Mouse (Mus musculus): ENCODE measurements at regions not wholly inside any gene's neighbourhood (a gene's known extent, or its start where the extent isn't known, plus 50 kb on each side); places are given as distances from the start of the nearest gene placed in this dataset.

GRCm38 (mm10) chr1:186383453-186383852 lies 266.3 kb upstream of the Lyplal1 start:
- Histone ChIP-seq H3K9ac (ENCODE audit: low read depth, low read length) (no peak overlapping the region), H3K36me3 (ENCODE audit: control insufficient read depth, insufficient read depth, low read length) (no peaks in the 10 kb centered on the region), H3K27me3 (replicated peaks; ENCODE audit: control insufficient read depth, insufficient read depth, low read length) (no peaks in the 10 kb centered on the region), H3K4me1 (replicated peaks; ENCODE audit: control insufficient read depth, insufficient read depth, low read length) (no peaks in the 10 kb centered on the region), H3K27ac (ENCODE audit: low read depth, low read length) (no peak overlapping the region), H3K9me3 (ENCODE audit: control insufficient read depth, low read length) (no peaks in the 10 kb centered on the region), H3K4me2 (no peak overlapping the region), H3K4me3 (ENCODE audit: low read depth, low read length) (no peak overlapping the region)
- WGBS: 68% methylated on average over 2 of the region's 2 CpGs
- DNase-seq (ENCODE audit: low spot score) (no peak), ATAC-seq (replicated peaks; ENCODE audit: low FRiP score) (no peak)

DNA sequence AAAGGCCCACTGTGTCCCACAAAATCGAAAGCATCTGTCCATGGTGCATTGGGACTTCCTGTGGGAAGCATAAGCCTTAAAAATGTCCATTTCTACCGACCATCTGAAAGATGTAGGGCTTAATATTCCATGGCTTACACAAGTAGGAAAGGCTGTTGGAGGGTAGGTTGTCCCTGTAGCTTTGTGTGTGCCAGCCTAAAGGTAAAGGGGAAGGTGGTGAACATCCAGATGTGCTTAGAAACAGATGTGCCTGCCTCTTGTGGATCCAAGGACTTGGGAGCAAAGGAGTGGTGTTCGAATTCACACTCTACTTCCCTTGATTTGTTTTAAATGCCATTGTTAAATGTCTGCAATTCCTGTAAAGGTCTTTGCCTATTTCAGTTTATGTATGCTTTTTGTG lies 265.9 kb upstream of the Lyplal1 start:
- no peak overlapping the region for H3K9ac ChIP-seq (ENCODE audit: low read depth, low read length)
- no peaks in the 10 kb centered on the region for H3K36me3 ChIP-seq (ENCODE audit: control insufficient read depth, insufficient read depth, low read length)
- ATAC-seq (replicated peaks; ENCODE audit: low FRiP score): no peak

GRCm38 (mm10) chr1:186379938-186380847 lies 263.1 kb upstream of the Lyplal1 start:
- H3K27me3 ChIP-seq (replicated peaks; ENCODE audit: control insufficient read depth, insufficient read depth, low read length): no peaks in the 10 kb centered on the region
- ATAC-seq (replicated peaks; ENCODE audit: low FRiP score) (no peak), DNase-seq (ENCODE audit: low spot score) (no peak)
- no peak overlapping the region for H3K4me3 ChIP-seq (ENCODE audit: low read depth, low read length)
- no peaks in the 10 kb centered on the region for H3K36me3 ChIP-seq (ENCODE audit: control insufficient read depth, insufficient read depth, low read length)
- H3K9me3 ChIP-seq (ENCODE audit: control insufficient read depth, low read length): no peaks in the 10 kb centered on the region
- 81% methylated on average over 10 of the region's 10 CpGs for WGBS
- H3K27ac ChIP-seq (ENCODE audit: low read depth, low read length): no peak overlapping the region
- H3K9ac ChIP-seq (ENCODE audit: low read depth, low read length): no peak overlapping the region
- no peak overlapping the region for H3K4me2 ChIP-seq
- no peaks in the 10 kb centered on the region; the same call in 1 of the 2 replicates for H3K4me1 ChIP-seq (replicated peaks; ENCODE audit: control insufficient read depth, insufficient read depth, low read length)

More for the DNA sequence above, 265.9 kb upstream of the Lyplal1 start:
- H3K27me3 ChIP-seq (replicated peaks; ENCODE audit: control insufficient read depth, insufficient read depth, low read length): no peaks in the 10 kb centered on the region
- no peak overlapping the region for H3K27ac ChIP-seq (ENCODE audit: low read depth, low read length)
- no peak overlapping the region for H3K4me2 ChIP-seq
- no peak for DNase-seq (ENCODE audit: low spot score)
- no peaks in the 10 kb centered on the region for H3K4me1 ChIP-seq (replicated peaks; ENCODE audit: control insufficient read depth, insufficient read depth, low read length)
- H3K4me3 ChIP-seq (ENCODE audit: low read depth, low read length): no peak overlapping the region
- WGBS: 73% methylated on average over 3 of the region's 3 CpGs
- no peaks in the 10 kb centered on the region for H3K9me3 ChIP-seq (ENCODE audit: control insufficient read depth, low read length)

- H3K27me3 ChIP-seq (replicated peaks; ENCODE audit: control insufficient read depth, insufficient read depth, low read length): no peaks in the 10 kb centered on the region
- no peaks in the 10 kb centered on the region; the same call in 1 of the 2 replicates for H3K4me1 ChIP-seq (replicated peaks; ENCODE audit: control insufficient read depth, insufficient read depth, low read length)
- 54% methylated on average over 9 of the region's 9 CpGs for WGBS
- no peak for DNase-seq (ENCODE audit: low spot score)
- no peak overlapping the region for H3K4me3 ChIP-seq (ENCODE audit: low read depth, low read length)
- no peak overlapping the region for H3K9ac ChIP-seq (ENCODE audit: low read depth, low read length)
- H3K27ac ChIP-seq (ENCODE audit: low read depth, low read length): no peak overlapping the region
- no peaks in the 10 kb centered on the region for H3K36me3 ChIP-seq (ENCODE audit: control insufficient read depth, insufficient read depth, low read length)
- H3K9me3 ChIP-seq (ENCODE audit: control insufficient read depth, low read length): no peaks in the 10 kb centered on the region
- H3K4me2 ChIP-seq: no peak overlapping the region
- no peak; the same call in 1 of the 2 replicates for ATAC-seq (replicated peaks; ENCODE audit: low FRiP score)
These were observed 260.0 kb upstream of the Lyplal1 start for GRCm38 (mm10) chr1:186376906-186377623.

- H3K36me3 ChIP-seq (ENCODE audit: control insufficient read depth, insufficient read depth, low read length): no peaks in the 10 kb centered on the region
- ATAC-seq (replicated peaks; ENCODE audit: low FRiP score) (peak; percentile 62), DNase-seq (ENCODE audit: low spot score) (no peak)
- H3K27me3 ChIP-seq (replicated peaks; ENCODE audit: control insufficient read depth, insufficient read depth, low read length): no peaks in the 10 kb centered on the region
- 52% methylated on average over 9 of the region's 9 CpGs for WGBS
- H3K9ac ChIP-seq (ENCODE audit: low read depth, low read length): no peak overlapping the region
- no peak overlapping the region for H3K27ac ChIP-seq (ENCODE audit: low read depth, low read length)
- no peaks in the 10 kb centered on the region; the same call in 1 of the 2 replicates for H3K4me1 ChIP-seq (replicated peaks; ENCODE audit: control insufficient read depth, insufficient read depth, low read length)
- H3K9me3 ChIP-seq (ENCODE audit: control insufficient read depth, low read length): no peaks in the 10 kb centered on the region
- no peak overlapping the region for H3K4me2 ChIP-seq
- no peak overlapping the region for H3K4me3 ChIP-seq (ENCODE audit: low read depth, low read length)
These were observed 257.0 kb upstream of the Lyplal1 start for GRCm38 (mm10) chr1:186374009-186374649.

DNA sequence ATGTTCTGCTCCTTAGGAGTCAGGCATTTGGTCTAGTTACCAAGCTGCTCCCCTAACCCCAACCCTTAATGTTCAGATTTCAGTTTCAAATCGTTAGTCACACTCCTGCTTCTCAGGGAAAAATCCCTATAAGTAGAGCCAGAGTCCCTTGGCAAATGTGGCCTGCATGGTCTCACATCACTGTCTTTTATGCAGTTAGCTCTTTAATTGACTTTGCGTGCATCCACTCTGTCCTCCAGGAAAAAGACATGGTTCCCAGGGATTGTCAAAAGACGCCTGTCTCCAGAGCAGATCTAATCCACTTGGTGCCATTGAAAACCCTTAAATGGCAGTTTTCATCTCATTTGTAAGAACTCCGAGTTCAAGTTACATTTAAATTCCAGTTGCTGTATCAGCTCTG lies 256.3 kb upstream of the Lyplal1 start:
- no peak overlapping the region for H3K4me2 ChIP-seq
- H3K27ac ChIP-seq (ENCODE audit: low read depth, low read length): no peak overlapping the region
- H3K36me3 ChIP-seq (ENCODE audit: control insufficient read depth, insufficient read depth, low read length): no peaks in the 10 kb centered on the region
- 62% methylated on average over 4 of the region's 4 CpGs for WGBS
- H3K4me3 ChIP-seq (ENCODE audit: low read depth, low read length): no peak overlapping the region
- DNase-seq (ENCODE audit: low spot score): no peak
- H3K27me3 ChIP-seq (replicated peaks; ENCODE audit: control insufficient read depth, insufficient read depth, low read length): no peaks in the 10 kb centered on the region
- ATAC-seq (replicated peaks; ENCODE audit: low FRiP score): no peak
- H3K4me1 ChIP-seq (replicated peaks; ENCODE audit: control insufficient read depth, insufficient read depth, low read length): no peaks in the 10 kb centered on the region; the same call in 1 of the 2 replicates
- H3K9ac ChIP-seq (ENCODE audit: low read depth, low read length): no peak overlapping the region
- H3K9me3 ChIP-seq (ENCODE audit: control insufficient read depth, low read length): no peaks in the 10 kb centered on the region

- DNase-seq (ENCODE audit: low spot score) (no peak), ATAC-seq (replicated peaks; ENCODE audit: low FRiP score) (peak; percentile 56)
- Histone ChIP-seq H3K36me3 (ENCODE audit: control insufficient read depth, insufficient read depth, low read length) (no peaks in the 10 kb centered on the region), H3K9me3 (ENCODE audit: control insufficient read depth, low read length) (no peaks in the 10 kb centered on the region), H3K27me3 (replicated peaks; ENCODE audit: control insufficient read depth, insufficient read depth, low read length) (no peaks in the 10 kb centered on the region), H3K4me1 (replicated peaks; ENCODE audit: control insufficient read depth, insufficient read depth, low read length) (no peaks in the 10 kb centered on the region; the same call in 1 of the 2 replicates), H3K27ac (ENCODE audit: low read depth, low read length) (no peak overlapping the region), H3K4me3 (ENCODE audit: low read depth, low read length) (no peak overlapping the region), H3K4me2 (no peak overlapping the region), H3K9ac (ENCODE audit: low read depth, low read length) (no peak overlapping the region)
- WGBS: 94% methylated on average over 2 of the region's 2 CpGs
These were observed 255.8 kb upstream of the Lyplal1 start for GRCm38 (mm10) chr1:186372770-186373353.

DNA sequence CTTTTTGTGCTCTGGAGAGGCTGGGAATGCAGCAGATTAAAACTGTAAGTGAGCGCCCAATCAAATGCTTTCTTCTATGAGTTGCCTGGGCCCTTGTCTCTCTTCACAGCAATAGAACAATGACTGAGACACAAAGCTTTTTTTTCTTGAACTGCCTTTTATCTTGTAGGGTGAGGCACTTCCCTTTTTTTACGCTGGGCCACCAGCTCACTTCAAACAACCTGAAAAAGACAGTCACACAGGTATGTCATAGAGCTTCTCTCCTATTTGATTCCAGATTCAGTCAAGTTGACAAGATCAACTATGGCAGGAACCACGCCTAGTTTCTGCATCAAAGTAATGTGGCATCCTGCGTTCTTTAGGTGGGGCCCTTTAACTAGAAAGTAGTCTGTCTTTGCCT lies 246.2 kb upstream of the Lyplal1 start:
- Histone ChIP-seq H3K27ac (ENCODE audit: low read depth, low read length) (no peak overlapping the region), H3K9me3 (ENCODE audit: control insufficient read depth, low read length) (no peaks in the 10 kb centered on the region), H3K36me3 (ENCODE audit: control insufficient read depth, insufficient read depth, low read length) (no peaks in the 10 kb centered on the region), H3K27me3 (replicated peaks; ENCODE audit: control insufficient read depth, insufficient read depth, low read length) (no peaks in the 10 kb centered on the region), H3K4me1 (replicated peaks; ENCODE audit: control insufficient read depth, insufficient read depth, low read length) (0 out of 2 replicates have a peak, but pooled peaks cover 2% of the 10 kb centered on the region), H3K4me3 (ENCODE audit: low read depth, low read length) (no peak overlapping the region), H3K9ac (ENCODE audit: low read depth, low read length) (no peak overlapping the region), H3K4me2 (no peak overlapping the region)
- ATAC-seq (replicated peaks; ENCODE audit: low FRiP score) (no peak), DNase-seq (ENCODE audit: low spot score) (no peak)
- 75% methylated on average over 4 of the region's 4 CpGs for WGBS

All from liver, embryonic 11.5 days (tissue).